Mouse (Mus musculus): ENCODE measurements around the gene Erich6. TPM values are rescaled to one million over a fixed set of nuclear protein-coding genes. Genes with fewer than 3 reads are reported as not detected.

The Erich6 gene
- total RNA-seq, 1 experiment from 2014 or later, result not detected

- peak; percentile 6 to 41; a peak in 2 of 4 replicates for ATAC-seq (replicated peaks in 1 of 2; ENCODE audit: insufficient read depth in 1 of 2, low FRiP score in 2 of 2, low TSS enrichment in 1 of 2, low read depth in 1 of 2, poor library complexity in 2 of 2, severe bottlenecking in 2 of 2)
These were observed 59.9 kb downstream of the Erich6 start for GRCm38 (mm10) chr3:58577067-58577503.

- ATAC-seq (replicated peaks in 1 of 2; ENCODE audit: insufficient read depth in 1 of 2, low FRiP score in 2 of 2, low TSS enrichment in 1 of 2, low read depth in 1 of 2, poor library complexity in 2 of 2, severe bottlenecking in 2 of 2), result peak; percentile 90 to 92
These were observed 60.6 kb downstream of the Erich6 start, which contains the start of gene Selenot for GRCm38 (mm10) chr3:58576137-58577066. TSS of gene Selenot (plus strand) at chr3:58576636.

- ATAC-seq (replicated peaks in 1 of 2; ENCODE audit: insufficient read depth in 1 of 2, low FRiP score in 2 of 2, low TSS enrichment in 1 of 2, low read depth in 1 of 2, poor library complexity in 2 of 2, severe bottlenecking in 2 of 2), result no peak
These were observed 66.2 kb downstream of the Erich6 start for GRCm38 (mm10) chr3:58570821-58571220.

Other genes starting within 250 kb of the Erich6 start
- gene Tsc22d2, start 222.5 kb downstream of the Erich6 start, total RNA-seq (2017), result 24.6 and 34.5 TPM in 2 replicates
- 115 and 125 TPM in 2 replicates for gene Eif2a, start 111.4 kb downstream of the Erich6 start, total RNA-seq (2017)
- 78.7 and 86.1 TPM in 2 replicates for gene Serp1, start 111.3 kb downstream of the Erich6 start, total RNA-seq (2017)
- 145 and 184 TPM in 2 replicates for gene Selenot, start 60.6 kb downstream of the Erich6 start, total RNA-seq (2017)
- gene Siah2, start 55.2 kb upstream of the Erich6 start, total RNA-seq (2017), result 16.0 and 18.1 TPM in 2 replicates
- gene Mindy4b-ps, start 185.1 kb upstream of the Erich6 start, total RNA-seq (2017), result not detected in 2 replicates
- not detected in 2 replicates for gene Clrn1, start 248.1 kb upstream of the Erich6 start, total RNA-seq (2017)

All from hematopoietic stem cell, adult 5-6 weeks (primary cell).